Mouse (Mus musculus): ENCODE data around the gene Gm136. TPM values are rescaled to one million over a fixed set of nuclear protein-coding genes. Genes with fewer than 3 reads are reported as not detected.
"Not testable (repeated sequence)": the region's sequence is repeated elsewhere in the genome, so short reads cannot be mapped to it uniquely, and the experiment has no call there.

The Gm136 gene
- polyA plus RNA-seq, 1 experiment from 2014 or later = not detected

DNA sequence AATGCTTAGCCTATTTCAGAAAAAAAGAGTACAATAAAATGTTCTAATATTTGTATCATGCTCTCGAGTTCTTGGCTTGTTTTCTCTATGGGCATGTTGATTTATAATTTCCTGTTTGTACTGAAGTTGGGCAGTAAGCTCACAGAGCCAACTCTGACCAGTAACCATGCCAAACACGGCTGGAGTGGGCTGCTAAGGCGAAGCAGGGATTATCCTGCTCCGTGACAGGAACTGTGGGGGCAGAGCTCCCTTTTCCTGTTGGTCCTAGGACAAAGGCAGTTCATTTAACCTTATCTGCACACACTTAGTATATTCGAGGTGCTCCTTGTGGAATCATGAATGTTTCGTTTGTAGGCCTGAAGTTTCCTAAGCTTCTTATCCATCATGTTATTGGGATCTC lies 6.8 kb downstream of the Gm136 start:
- Histone ChIP-seq H3K4me2 (no peak overlapping the region), H3K4me3 (no peak overlapping the region), H3K4me1 (no peaks in the 10 kb centered on the region), H3K36me3 (no peaks in the 10 kb centered on the region), H3K9me3 (replicated peaks) (no peaks in the 10 kb centered on the region), H3K27me3 (replicated peaks) (no peaks in the 10 kb centered on the region), H3K27ac (no peak overlapping the region), H3K9ac (no peak overlapping the region)
- no peak for ATAC-seq
- WGBS (ENCODE audit: insufficient replicate concordance) = 36% methylated on average over 6 of the region's 6 CpGs

DNA sequence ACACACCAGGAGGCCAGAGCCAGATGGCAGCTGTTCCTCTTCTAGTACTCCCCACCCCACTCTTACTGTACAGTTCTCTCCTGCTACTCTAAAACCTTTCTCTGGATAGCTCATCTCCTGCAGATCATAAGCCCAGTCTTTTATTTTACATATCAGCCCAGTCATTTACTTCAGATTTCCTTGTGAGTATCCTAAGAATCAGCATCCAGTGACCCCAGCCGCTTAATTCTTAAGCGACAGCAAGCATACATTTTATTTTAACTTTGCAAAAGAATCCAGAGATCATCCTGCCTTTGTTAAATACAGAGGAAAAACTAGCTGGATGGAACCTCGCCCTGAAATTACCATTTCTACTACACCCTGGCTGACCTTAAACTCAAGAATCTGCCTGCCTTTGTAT lies 21.6 kb downstream of the Gm136 start:
- WGBS (ENCODE audit: insufficient replicate concordance) = 57% methylated on average over 3 of the region's 3 CpGs
- Histone ChIP-seq H3K9ac (no peak overlapping the region), H3K4me1 (peaks cover 9% of the 10 kb centered on the region), H3K9me3 (replicated peaks) (no peaks in the 10 kb centered on the region), H3K4me2 (no peak overlapping the region), H3K27ac (no peak overlapping the region), H3K27me3 (replicated peaks) (peaks cover 8% of the 10 kb centered on the region), H3K4me3 (no peak overlapping the region), H3K36me3 (no peaks in the 10 kb centered on the region)
- ATAC-seq = no peak

GRCm38 (mm10) chr4:34733415-34733814 lies 22.6 kb downstream of the Gm136 start:
- not testable (repeated sequence) for H3K27me3 ChIP-seq (replicated peaks); H3K27ac ChIP-seq; H3K9me3 ChIP-seq (replicated peaks); H3K4me2 ChIP-seq; H3K4me1 ChIP-seq; H3K36me3 ChIP-seq; H3K9ac ChIP-seq; ATAC-seq; H3K4me3 ChIP-seq
- WGBS (ENCODE audit: insufficient replicate concordance) = 12% methylated on average over 2 of the region's 2 CpGs

DNA sequence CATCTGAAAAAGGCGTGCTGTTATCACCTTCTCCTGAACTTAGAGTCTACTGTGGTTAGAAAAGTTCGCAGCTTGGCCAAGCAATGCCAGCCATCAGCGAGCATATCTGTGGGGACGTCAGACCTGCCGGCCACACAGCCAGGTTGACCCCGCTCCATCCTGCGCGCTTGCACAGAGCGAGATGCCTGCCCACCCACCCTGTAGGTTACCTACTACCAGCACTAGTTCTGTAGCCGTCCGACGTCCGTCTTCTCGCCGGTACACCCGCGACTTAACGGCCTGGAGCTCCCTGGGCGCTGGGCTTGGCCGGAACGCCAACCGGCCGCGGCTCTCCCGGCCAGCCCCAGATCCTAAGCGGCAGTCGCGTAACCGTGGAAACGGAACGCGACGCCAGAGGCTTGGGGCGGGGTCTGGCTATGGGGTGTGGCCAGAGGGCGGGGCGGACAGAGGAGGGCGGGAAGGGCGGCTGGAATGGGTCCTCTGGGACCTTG lies 26.2 kb downstream of the Gm136 start, which contains the start of gene Cfap206:
Gene Cfap206 (minus strand): TSS at position 356 of the 491 bp plus-strand sequence.
- peak within 1 kb of the TSS; percentile 87 for H3K4me2 ChIP-seq
- no peaks in the 10 kb centered on the region for H3K9me3 ChIP-seq (replicated peaks)
- peaks cover 10% of the 10 kb centered on the region for H3K4me1 ChIP-seq
- WGBS (ENCODE audit: insufficient replicate concordance) = under 1% methylated on average over 38 of the region's 38 CpGs
- peak; percentile 89 for ATAC-seq
- 0 out of 2 replicates have a peak within 1 kb of the TSS, but pooled peaks have one; percentile 48 for H3K9ac ChIP-seq
- H3K27me3 ChIP-seq (replicated peaks) = peaks cover 16% of the 10 kb centered on the region
- no peaks in the 10 kb centered on the region for H3K36me3 ChIP-seq
- peak within 1 kb of the TSS; percentile 57 for H3K4me3 ChIP-seq
- no peak within 1 kb of the TSS for H3K27ac ChIP-seq

DNA sequence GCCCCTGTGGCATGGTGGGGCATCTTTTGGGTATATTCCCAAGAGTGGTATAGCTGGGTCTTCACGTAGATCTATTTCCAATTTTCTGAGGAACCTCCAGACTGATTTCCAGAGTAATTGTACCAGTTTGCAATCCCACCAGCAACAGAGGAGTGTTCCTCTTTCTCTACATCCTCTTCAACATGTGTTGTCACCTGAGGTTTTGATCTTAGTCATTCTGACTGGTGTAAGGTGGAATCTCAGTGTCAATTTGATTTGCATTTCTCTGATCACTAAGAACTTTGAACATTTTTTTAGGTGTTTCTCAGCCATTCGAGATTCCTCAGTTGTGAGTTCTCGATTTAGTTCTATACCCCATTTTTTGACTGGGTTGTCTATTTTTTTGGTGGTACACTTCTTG lies 30.4 kb downstream of the Gm136 start:
- H3K4me2 ChIP-seq; H3K36me3 ChIP-seq; H3K4me3 ChIP-seq; ATAC-seq; H3K9ac ChIP-seq; H3K27ac ChIP-seq; H3K9me3 ChIP-seq (replicated peaks); H3K4me1 ChIP-seq: not testable (repeated sequence)
- 63% methylated on average over 3 of the region's 3 CpGs for WGBS (ENCODE audit: insufficient replicate concordance)
- H3K27me3 ChIP-seq (replicated peaks) = peaks cover 16% of the 10 kb centered on the region

DNA sequence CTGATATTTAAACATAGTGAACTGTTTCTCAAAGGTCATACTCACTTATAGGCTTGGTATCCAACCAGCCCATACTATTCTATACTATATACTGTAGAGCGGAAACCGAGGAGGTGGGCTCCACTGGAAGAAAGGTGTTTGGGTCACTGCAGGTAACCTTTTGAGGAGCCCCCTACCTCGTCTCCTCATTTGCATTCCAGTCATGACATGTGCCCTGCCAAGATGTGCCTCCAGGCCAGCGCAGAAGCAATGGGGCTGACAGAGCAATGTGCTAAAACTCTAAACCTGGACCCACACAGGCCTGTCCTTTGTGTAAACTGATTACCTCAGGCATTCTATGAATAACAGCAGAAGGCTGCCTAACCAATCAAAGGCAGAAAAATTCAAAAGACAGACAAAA lies 31.8 kb downstream of the Gm136 start:
- Histone ChIP-seq H3K36me3 (no peaks in the 10 kb centered on the region), H3K27me3 (replicated peaks) (peaks cover 8% of the 10 kb centered on the region; the same call in 1 of the 2 replicates), H3K4me3 (no peak overlapping the region), H3K4me1 (no peaks in the 10 kb centered on the region), H3K9ac (no peak overlapping the region), H3K9me3 (replicated peaks) (peaks cover 10% of the 10 kb centered on the region), H3K4me2 (no peak overlapping the region), H3K27ac (no peak overlapping the region)
- WGBS (ENCODE audit: insufficient replicate concordance) = 57% methylated on average over 4 of the region's 4 CpGs
- ATAC-seq = no peak

DNA sequence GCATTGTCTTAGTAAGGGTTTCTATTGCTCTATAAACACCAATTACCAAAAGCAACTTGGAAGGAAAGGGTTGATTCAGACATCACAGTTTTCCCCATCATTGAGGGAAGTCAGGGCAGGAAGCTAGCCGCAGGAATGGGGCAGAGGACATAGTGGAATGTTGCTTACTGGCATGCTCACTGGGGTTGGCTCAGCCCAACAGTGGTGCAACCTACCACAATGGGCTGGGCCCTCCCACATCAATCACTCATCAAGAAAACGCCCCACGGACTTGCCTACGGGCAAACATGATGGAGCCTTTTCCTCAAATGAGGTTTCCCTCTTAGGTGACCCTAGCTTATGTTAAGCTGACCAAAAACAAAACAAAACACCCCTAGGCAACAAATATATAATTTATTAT lies 32.9 kb downstream of the Gm136 start:
- H3K4me1 ChIP-seq = no peaks in the 10 kb centered on the region
- 57% methylated on average over 4 of the region's 4 CpGs for WGBS (ENCODE audit: insufficient replicate concordance)
- H3K4me2 ChIP-seq = no peak overlapping the region
- ATAC-seq = no peak
- no peak overlapping the region for H3K9ac ChIP-seq
- H3K27me3 ChIP-seq (replicated peaks) = peaks cover 7% of the 10 kb centered on the region; the same call in 1 of the 2 replicates
- no peak overlapping the region for H3K4me3 ChIP-seq
- H3K36me3 ChIP-seq = no peaks in the 10 kb centered on the region
- H3K27ac ChIP-seq = no peak overlapping the region
- H3K9me3 ChIP-seq (replicated peaks) = peaks cover 13% of the 10 kb centered on the region

GRCm38 (mm10) chr4:34720127-34720895 lies 35.8 kb downstream of the Gm136 start:
- ATAC-seq = no peak
- 73% methylated on average over 7 of the region's 7 CpGs for WGBS (ENCODE audit: insufficient replicate concordance)
- H3K27me3 ChIP-seq (replicated peaks) = no peaks in the 10 kb centered on the region
- no peak overlapping the region for H3K9ac ChIP-seq
- peaks cover 13% of the 10 kb centered on the region for H3K9me3 ChIP-seq (replicated peaks)
- no peak overlapping the region for H3K4me2 ChIP-seq
- H3K36me3 ChIP-seq = no peaks in the 10 kb centered on the region
- no peaks in the 10 kb centered on the region for H3K4me1 ChIP-seq
- no peak overlapping the region for H3K27ac ChIP-seq
- H3K4me3 ChIP-seq = no peak overlapping the region

DNA sequence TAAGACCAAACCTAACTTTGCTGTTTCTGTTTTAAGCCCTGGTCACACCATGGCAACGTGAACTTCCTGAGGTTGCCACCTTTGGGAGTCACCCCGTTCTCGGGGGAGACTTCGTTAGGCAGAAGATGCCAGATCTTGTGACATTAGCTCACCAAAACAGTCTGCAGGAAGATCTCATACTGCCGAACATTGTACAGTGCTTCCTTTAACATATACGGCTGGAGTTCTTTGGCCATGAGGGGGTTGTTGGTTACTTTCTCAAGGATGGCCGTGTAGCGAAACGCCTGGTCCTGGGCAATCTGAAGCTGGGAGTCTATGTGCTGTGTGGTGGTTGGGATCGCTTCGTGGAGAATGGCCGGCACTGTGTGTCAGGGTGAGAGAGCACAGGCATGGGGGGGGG lies 36.6 kb downstream of the Gm136 start:
- Histone ChIP-seq H3K9me3 (replicated peaks) (peaks cover 13% of the 10 kb centered on the region), H3K9ac (no peak overlapping the region), H3K36me3 (no peaks in the 10 kb centered on the region), H3K4me3 (no peak overlapping the region), H3K4me2 (no peak overlapping the region), H3K27ac (no peak overlapping the region), H3K27me3 (replicated peaks) (no peaks in the 10 kb centered on the region), H3K4me1 (no peaks in the 10 kb centered on the region)
- WGBS (ENCODE audit: insufficient replicate concordance) = 89% methylated on average over 12 of the region's 12 CpGs
- ATAC-seq = no peak

GRCm38 (mm10) chr4:34715062-34715461 lies 41.0 kb downstream of the Gm136 start:
- Histone ChIP-seq H3K4me3 (no peak overlapping the region), H3K4me1 (no peaks in the 10 kb centered on the region), H3K4me2 (no peak overlapping the region), H3K9me3 (replicated peaks) (peaks cover 7% of the 10 kb centered on the region), H3K27me3 (replicated peaks) (no peaks in the 10 kb centered on the region), H3K9ac (no peak overlapping the region), H3K36me3 (no peaks in the 10 kb centered on the region), H3K27ac (no peak overlapping the region)
- no peak for ATAC-seq
- WGBS (ENCODE audit: insufficient replicate concordance) = 76% methylated on average over 1 of the region's 1 CpGs

GRCm38 (mm10) chr4:34708127-34708526 lies 47.9 kb downstream of the Gm136 start:
- no peak for ATAC-seq
- no peaks in the 10 kb centered on the region for H3K4me1 ChIP-seq
- H3K9me3 ChIP-seq (replicated peaks) = no peaks in the 10 kb centered on the region
- no peak overlapping the region for H3K27ac ChIP-seq
- no peak overlapping the region for H3K4me3 ChIP-seq
- no peaks in the 10 kb centered on the region for H3K36me3 ChIP-seq
- no peak overlapping the region for H3K9ac ChIP-seq
- 71% methylated on average over 3 of the region's 3 CpGs for WGBS (ENCODE audit: insufficient replicate concordance)
- no peaks in the 10 kb centered on the region for H3K27me3 ChIP-seq (replicated peaks)
- H3K4me2 ChIP-seq = no peak overlapping the region

DNA sequence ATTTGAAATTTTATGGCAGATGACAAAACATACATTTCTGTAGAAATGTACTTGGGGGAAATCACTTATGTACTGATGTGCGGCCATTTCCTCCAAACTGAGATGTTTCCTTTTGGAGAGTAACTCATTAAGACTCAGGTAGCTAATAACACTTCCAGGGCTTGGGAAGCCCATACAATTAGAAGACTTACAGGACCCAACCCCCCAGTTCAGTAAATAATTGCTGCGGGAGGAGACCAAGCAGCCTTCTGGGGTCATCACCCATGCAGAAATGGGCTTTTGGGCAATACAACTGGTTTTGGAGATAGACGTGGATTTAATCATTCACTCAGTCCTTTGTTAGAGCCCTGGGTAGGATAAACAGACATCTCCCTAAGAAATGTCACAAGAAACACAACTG lies 48.8 kb downstream of the Gm136 start:
- WGBS (ENCODE audit: insufficient replicate concordance) = 59% methylated on average over 3 of the region's 3 CpGs
- Histone ChIP-seq H3K27me3 (replicated peaks) (no peaks in the 10 kb centered on the region), H3K4me3 (no peak overlapping the region), H3K36me3 (no peaks in the 10 kb centered on the region), H3K4me2 (no peak overlapping the region), H3K27ac (no peak overlapping the region), H3K9ac (no peak overlapping the region), H3K9me3 (replicated peaks) (no peaks in the 10 kb centered on the region), H3K4me1 (no peaks in the 10 kb centered on the region)
- no peak for ATAC-seq

Data from liver, embryonic 12.5 days (tissue).